Mouse (Mus musculus) ES-E14 (cell line): Measurements from ENCODE around the gene Diaph2. TPM values are rescaled to one million over a fixed set of nuclear protein-coding genes. Genes with fewer than 3 reads are reported as not detected.
"Not testable (repeated sequence)": the region's sequence is repeated elsewhere in the genome, so short reads cannot be mapped to it uniquely, and the experiment has no call there.

Experiments used
- DNase-seq: peaks from one replicate; pipeline ENCODE4 v3.0.0-alpha.2; 2013; ENCODE audit warnings: low read depth, low spot score
- H3K27ac ChIP-seq: 2 replicates; pipeline ENCODE4 v1.5.1; 2012; ENCODE audit warnings: low read depth, mild to moderate bottlenecking, low read length, moderate library complexity, mixed read lengths; ENCODE audit not compliant: poor library complexity, insufficient read depth, severe bottlenecking
- H3K36me3 ChIP-seq: 2 replicates; pipeline ENCODE4 v1.6.1; 2012; ENCODE audit warnings: mild to moderate bottlenecking, low read length, moderate library complexity, mixed read lengths; ENCODE audit not compliant: control insufficient read depth, poor library complexity, insufficient read depth, severe bottlenecking
- H3K4me1 ChIP-seq, 2 experiments: fragments of 150-350 bp in 1 of 2; sonication (generic) in 1 of 2; 2 replicates each; pipeline ENCODE4 v1.6.1; 2012; ENCODE audit warnings: low read length in 2 of 2, mild to moderate bottlenecking in 1 of 2, mixed read lengths in 1 of 2; ENCODE audit not compliant: control insufficient read depth in 2 of 2, insufficient read depth in 2 of 2, poor library complexity in 1 of 2
- H3K4me3 ChIP-seq, 2 experiments: fragments of 150-350 bp in 1 of 2; sonication (generic) in 1 of 2; 2 replicates each; pipeline ENCODE4 v1.5.1; 2012; ENCODE audit warnings: low read length in 2 of 2, low read depth in 1 of 2, mild to moderate bottlenecking in 1 of 2, mixed read lengths in 1 of 2; ENCODE audit not compliant: insufficient read depth in 1 of 2, poor library complexity in 1 of 2, severe bottlenecking in 1 of 2
- H3K9ac ChIP-seq: 2 replicates; pipeline ENCODE4 v1.6.1; 2012; ENCODE audit warnings: low read depth, mild to moderate bottlenecking, low read length, mixed read lengths; ENCODE audit not compliant: poor library complexity, insufficient read depth, severe bottlenecking
- H3K9me3 ChIP-seq: fragments of 150-350 bp; sonication (generic); 2 replicates; pipeline ENCODE4 v1.6.1; 2012; ENCODE audit warnings: low read depth, mild to moderate bottlenecking, low read length; ENCODE audit not compliant: control insufficient read depth, insufficient read depth
- CHD2 ChIP-seq: IDR thresholded peaks from 2 replicates; pipeline ENCODE4 v1.6.1; 2014; ENCODE audit warnings: mild to moderate bottlenecking, low read depth, low read length, inconsistent platforms
- HCFC1 ChIP-seq: IDR thresholded peaks from 2 replicates; pipeline ENCODE4 v1.6.1; 2012; ENCODE audit warnings: low read length, inconsistent platforms, borderline replicate concordance; ENCODE audit not compliant: insufficient read depth
- MAFK ChIP-seq: IDR thresholded peaks from 2 replicates; pipeline ENCODE4 v1.6.1; 2014; ENCODE audit warnings: mild to moderate bottlenecking, low read depth, low read length, inconsistent platforms; ENCODE audit not compliant: insufficient read depth
- ZC3H11A ChIP-seq: IDR thresholded peaks from 2 replicates; pipeline ENCODE4 v1.6.1; 2012; ENCODE audit warnings: low read depth, mild to moderate bottlenecking, inconsistent platforms, low read length, borderline replicate concordance
- ZNF384 ChIP-seq: IDR thresholded peaks from 2 replicates; pipeline ENCODE4 v1.6.1; 2012; ENCODE audit warnings: low read depth, low read length, inconsistent platforms
- in situ Hi-C, 2 experiments: fragments of 600-800 bp; cut with MboI; formaldehyde crosslinking; loops; one replicate each; pipeline ENCODE4 v1.15.1; 2025; ENCODE audit warnings: low sequenced_read_pairs in 2 of 2, inconsistent platforms in 1 of 2; ENCODE audit not compliant: unreplicated experiment in 2 of 2
- total RNA-seq: library from RNA; depleted of rRNA; stranded (reverse); fragments of 300-350 nt; gene quantifications from 2 replicates; pipeline ENCODE4 v1.2.3, GENCODE M21; 2012

Diaph2 gene
- total RNA-seq, 1 experiment: 5.8 TPM

GRCm38 (mm10) chrX:129776761-129777160 lies 27.2 kb downstream of the Diaph2 start:
- DNase-seq: no peak
- H3K36me3 ChIP-seq: no peaks in the 10 kb centered on the region
- in situ Hi-C loops: no loop called here
- TF ChIP-seq MAFK (no peak), HCFC1 (no peak), ZNF384 (no peak), ZC3H11A (no peak), CHD2 (no peak)
- no peak overlapping the region for H3K4me3 ChIP-seq
- no peak overlapping the region for H3K9ac ChIP-seq
- no peak overlapping the region for H3K27ac ChIP-seq
- no peaks in the 10 kb centered on the region for H3K9me3 ChIP-seq
- peaks cover 0 to 6% of the 10 kb centered on the region in 2 experiments; a peak in 1 of 4 replicates for H3K4me1 ChIP-seq

GRCm38 (mm10) chrX:129777404-129777962 lies 27.9 kb downstream of the Diaph2 start:
- Histone ChIP-seq H3K36me3 (no peaks in the 10 kb centered on the region), H3K9me3 (no peaks in the 10 kb centered on the region), H3K4me1 (peaks cover 0 to 6% of the 10 kb centered on the region in 2 experiments; a peak in 1 of 4 replicates), H3K4me3 (no peak overlapping the region), H3K27ac (no peak overlapping the region), H3K9ac (no peak overlapping the region)
- in situ Hi-C loops: no loop called here
- TF ChIP-seq ZNF384 (no peak), CHD2 (no peak), HCFC1 (no peak), ZC3H11A (no peak), MAFK (no peak)
- DNase-seq: no peak

DNA sequence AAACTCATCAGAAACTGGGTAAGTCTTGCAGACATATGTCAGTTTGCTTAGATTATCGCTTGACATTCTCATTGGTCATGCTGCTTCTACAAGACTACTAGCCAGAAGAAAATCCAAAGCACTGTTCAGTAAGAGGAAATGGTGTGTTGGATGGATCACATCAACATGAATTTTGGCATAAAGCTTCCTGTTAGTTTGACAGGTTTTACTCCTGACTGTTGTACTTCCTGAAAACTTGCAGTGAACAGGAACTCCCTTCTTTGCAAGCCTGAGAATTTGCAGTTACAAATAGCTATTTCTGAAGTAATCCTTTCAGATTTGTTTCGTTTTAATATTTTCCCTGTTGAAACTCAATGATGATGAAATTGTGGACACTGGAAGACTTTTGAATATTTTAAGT lies 32.3 kb downstream of the Diaph2 start:
- H3K4me3 ChIP-seq: no peak overlapping the region
- no peaks in the 10 kb centered on the region for H3K4me1 ChIP-seq
- no peak overlapping the region for H3K9ac ChIP-seq
- no peaks in the 10 kb centered on the region for H3K36me3 ChIP-seq
- TF ChIP-seq MAFK: no peak
- TF ChIP-seq CHD2: no peak
- no peak for TF ChIP-seq ZNF384
- no peak for TF ChIP-seq HCFC1
- TF ChIP-seq ZC3H11A: no peak
- H3K9me3 ChIP-seq: no peaks in the 10 kb centered on the region
- DNase-seq: no peak
- in situ Hi-C loops: no loop called here
- H3K27ac ChIP-seq: no peak overlapping the region

DNA sequence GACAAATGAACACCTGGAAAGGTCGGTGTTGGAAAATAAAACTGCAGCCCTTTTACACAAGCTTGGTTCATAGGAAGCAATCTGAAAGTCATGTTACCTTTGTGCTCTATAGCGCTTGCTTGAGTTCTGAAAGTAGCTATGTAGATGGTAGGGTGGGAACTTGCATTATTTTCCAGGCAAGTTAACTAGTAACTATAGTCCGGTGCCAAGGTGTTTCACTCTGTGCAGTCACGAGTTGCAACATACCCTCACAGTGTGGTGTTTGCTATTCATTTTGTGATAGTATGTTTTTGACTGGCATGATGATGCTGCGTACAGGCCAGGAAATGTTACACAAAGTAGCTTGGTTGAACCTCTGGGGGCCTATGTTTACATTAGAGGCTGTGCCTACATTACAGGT lies 34.5 kb downstream of the Diaph2 start:
- Histone ChIP-seq H3K4me1 (no peaks in the 10 kb centered on the region), H3K4me3 (no peak overlapping the region), H3K36me3 (no peaks in the 10 kb centered on the region), H3K9ac (no peak overlapping the region), H3K9me3 (no peaks in the 10 kb centered on the region), H3K27ac (no peak overlapping the region)
- DNase-seq: no peak
- in situ Hi-C loops: no loop called here
- no peak for TF ChIP-seq MAFK

- H3K4me3 ChIP-seq, H3K4me1 ChIP-seq, H3K9ac ChIP-seq, DNase-seq, in situ Hi-C loops, H3K9me3 ChIP-seq, H3K27ac ChIP-seq, H3K36me3 ChIP-seq: not testable (repeated sequence)
These were observed 50.4 kb downstream of the Diaph2 start for GRCm38 (mm10) chrX:129799920-129800319.
